Mouse (Mus musculus): ENCODE measurements at regions not wholly inside any gene's neighbourhood (a gene's known extent, or its start where the extent isn't known, plus 50 kb on each side); places are given as distances from the start of the nearest gene placed in this dataset.

GRCm38 (mm10) chr11:19739527-19740151 is 184.5 kb upstream of the Spred2 start:
- no peak for DNase-seq (ENCODE audit: low spot score in 2 of 2)

- no peak for DNase-seq (ENCODE audit: low spot score in 2 of 2)
Observed at GRCm38 (mm10) chr11:19740562-19740961, 183.6 kb upstream of the Spred2 start.

- no peak for DNase-seq (ENCODE audit: low spot score in 2 of 2)
Observed at GRCm38 (mm10) chr11:19747097-19747972, 176.8 kb upstream of the Spred2 start.

- no peak for DNase-seq (ENCODE audit: low spot score in 2 of 2)
Observed at GRCm38 (mm10) chr11:19747973-19748559, 176.1 kb upstream of the Spred2 start.

- no peak for DNase-seq (ENCODE audit: low spot score in 2 of 2)
Observed at GRCm38 (mm10) chr11:19758892-19759291, 165.3 kb upstream of the Spred2 start.

- peak; percentile 61 to 64 for DNase-seq (ENCODE audit: low spot score in 2 of 2)
Observed at GRCm38 (mm10) chr11:19760861-19761693, 163.1 kb upstream of the Spred2 start.

GRCm38 (mm10) chr11:19761694-19761976 is 162.5 kb upstream of the Spred2 start:
- no peak for DNase-seq (ENCODE audit: low spot score in 2 of 2)

GRCm38 (mm10) chr11:19767316-19767715 is 156.9 kb upstream of the Spred2 start:
- no peak for DNase-seq (ENCODE audit: low spot score in 2 of 2)

GRCm38 (mm10) chr11:19767871-19768270 is 156.3 kb upstream of the Spred2 start:
- no peak for DNase-seq (ENCODE audit: low spot score in 2 of 2)

GRCm38 (mm10) chr11:19768962-19769361 is 155.2 kb upstream of the Spred2 start:
- DNase-seq (ENCODE audit: low spot score in 2 of 2) = no peak

GRCm38 (mm10) chr11:19774010-19774409 is 150.2 kb upstream of the Spred2 start:
- DNase-seq (ENCODE audit: low spot score in 2 of 2) = no peak

- no peak for DNase-seq (ENCODE audit: low spot score in 2 of 2)
Observed at GRCm38 (mm10) chr11:19775741-19776140, 148.4 kb upstream of the Spred2 start.

GRCm38 (mm10) chr11:19776473-19777200 is 147.5 kb upstream of the Spred2 start:
- no peak for DNase-seq (ENCODE audit: low spot score in 2 of 2)

- DNase-seq (ENCODE audit: low spot score in 2 of 2) = no peak
Observed at GRCm38 (mm10) chr11:19778191-19778590, 146.0 kb upstream of the Spred2 start.

- DNase-seq (ENCODE audit: low spot score in 2 of 2) = no peak
Observed at GRCm38 (mm10) chr11:19785110-19785509, 139.1 kb upstream of the Spred2 start.

GRCm38 (mm10) chr11:19796950-19797670 is 127.1 kb upstream of the Spred2 start:
- DNase-seq (ENCODE audit: low spot score in 2 of 2) = no peak

- no peak for DNase-seq (ENCODE audit: low spot score in 2 of 2)
Observed at GRCm38 (mm10) chr11:19809359-19809758, 114.8 kb upstream of the Spred2 start.

GRCm38 (mm10) chr11:19811271-19811991 is 112.7 kb upstream of the Spred2 start:
- DNase-seq (ENCODE audit: low spot score in 2 of 2) = no peak

- no peak for DNase-seq (ENCODE audit: low spot score in 2 of 2)
Observed at GRCm38 (mm10) chr11:19811992-19812690, 112.0 kb upstream of the Spred2 start.
